Mouse (Mus musculus) liver, adult 2 months (tissue): ENCODE results near the gene Olfr834. TPM values are rescaled to one million over a fixed set of nuclear protein-coding genes. Genes with fewer than 3 reads are reported as not detected.

Source experiments
- DNase-seq: peaks from one replicate; pipeline ENCODE4 v3.0.0-alpha.2; 2011; ENCODE audit warnings: low read depth, low spot score; ENCODE audit errors: extremely low read depth
- H3K27ac ChIP-seq: fragments of 200-500 bp; replicated peaks from 2 replicates; pipeline ENCODE4 v1.5.1; 2012; ENCODE audit warnings: low read depth, mild to moderate bottlenecking, control low read depth, inconsistent platforms, low read length; ENCODE audit not compliant: insufficient read depth
- H3K27me3 ChIP-seq: fragments of 200-500 bp; 2 replicates; pipeline ENCODE4 v1.6.1; 2012; ENCODE audit warnings: mild to moderate bottlenecking, moderate library complexity, low read length, inconsistent platforms; ENCODE audit not compliant: control insufficient read depth, insufficient read depth
- H3K36me3 ChIP-seq: fragments of 200-500 bp; 2 replicates; pipeline ENCODE4 v1.6.1; 2012; ENCODE audit warnings: low read length, inconsistent platforms; ENCODE audit not compliant: control insufficient read depth, insufficient read depth
- H3K4me1 ChIP-seq: fragments of 200-500 bp; 2 replicates; pipeline ENCODE4 v1.6.1; 2011; ENCODE audit warnings: low read length; ENCODE audit not compliant: control insufficient read depth, insufficient read depth
- H3K4me3 ChIP-seq: fragments of 200-500 bp; 2 replicates; pipeline ENCODE4 v1.5.1; 2011; ENCODE audit warnings: low read depth, mild to moderate bottlenecking, control low read depth, low read length, moderate library complexity; ENCODE audit not compliant: insufficient read depth
- H3K79me2 ChIP-seq: fragments of 200-500 bp; 2 replicates; pipeline ENCODE4 v1.6.1; 2012; ENCODE audit warnings: inconsistent platforms, mild to moderate bottlenecking, low read length, moderate library complexity; ENCODE audit not compliant: control insufficient read depth, insufficient read depth
- H3K9ac ChIP-seq: fragments of 200-500 bp; 2 replicates; pipeline ENCODE4 v1.6.1; 2012; ENCODE audit warnings: low read depth, mild to moderate bottlenecking, control low read depth, inconsistent platforms, low read length
- CTCF ChIP-seq: fragments of 200-500 bp; IDR thresholded peaks from 2 replicates; pipeline ENCODE4 v1.5.1; 2011; ENCODE audit warnings: low read depth, low read length, control low read depth
- POLR2A ChIP-seq: fragments of 200-500 bp; IDR thresholded peaks from 2 replicates; pipeline ENCODE4 v1.6.1; 2011; ENCODE audit warnings: low read length, control low read depth; ENCODE audit not compliant: insufficient read depth; ENCODE audit errors: extremely low read depth
- WGBS: fragments of 180-500 bp; shearing (Covaris S2); methylation state at CpG from one replicate; pipeline ENCODE4 v1.1.7; 2018; 5-methylcytosine and 5-hydroxymethylcytosine counted together
- polyA plus RNA-seq: library from polyadenylated mRNA; depleted of rRNA; stranded (reverse); fragments of >200 nt; gene quantifications from 2 replicates; pipeline ENCODE4 v1.2.3, GENCODE M21; 2012; rRNA removed
- total RNA-seq: library from RNA; depleted of rRNA; stranded (reverse); fragments of >200 nt; gene quantifications from 2 replicates; pipeline ENCODE4 v1.2.3, GENCODE M21; 2014; rRNA removed

Olfr834 gene
- total RNA-seq (not detected in 2 replicates), polyA plus RNA-seq (not detected in 2 replicates)

- Histone ChIP-seq H3K79me2 (no peaks in the 10 kb centered on the region), H3K4me3 (no peak within 1 kb of the TSS), H3K27me3 (no peaks in the 10 kb centered on the region), H3K4me1 (no peaks in the 10 kb centered on the region), H3K9ac (no peak within 1 kb of the TSS), H3K36me3 (no peaks in the 10 kb centered on the region), H3K27ac (no peak within 1 kb of the TSS)
- no peak for DNase-seq
- 70% methylated on average over 3 of the region's 3 CpGs for WGBS
- TF ChIP-seq CTCF (no peak), POLR2A (no peak)
Observed at GRCm38 (mm10) chr9:18987690-18988089, at the start of gene Olfr834. Gene Olfr834, plus strand, starts transcription at chr9:18987990.

GRCm38 (mm10) chr9:18962021-18962420 lies 25.8 kb upstream of the Olfr834 start:
- no peaks in the 10 kb centered on the region for H3K36me3 ChIP-seq
- no peak overlapping the region for H3K9ac ChIP-seq
- H3K79me2 ChIP-seq, result no peaks in the 10 kb centered on the region
- H3K27ac ChIP-seq, result no peak overlapping the region
- no peak for DNase-seq
- no peaks in the 10 kb centered on the region for H3K27me3 ChIP-seq
- TF ChIP-seq POLR2A, result no peak
- no peaks in the 10 kb centered on the region for H3K4me1 ChIP-seq
- no peak overlapping the region for H3K4me3 ChIP-seq

DNA sequence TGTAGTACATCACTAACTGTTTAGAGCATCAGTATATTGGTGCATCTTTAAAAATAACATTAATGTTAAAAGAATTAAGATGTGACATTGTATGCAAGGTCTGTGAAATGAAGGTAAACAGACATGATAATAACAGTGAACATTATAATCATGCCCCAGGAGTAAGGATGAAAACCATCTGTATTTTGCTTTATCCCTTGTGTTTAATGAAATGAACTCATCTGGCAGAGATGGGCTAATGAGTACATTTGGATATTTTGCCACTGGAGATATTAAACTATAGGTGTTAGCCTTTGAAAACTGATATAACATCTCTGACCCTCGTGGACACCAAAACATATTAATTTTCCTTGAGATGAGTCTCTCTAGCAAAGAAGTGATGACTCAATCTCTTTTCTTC lies 44.6 kb downstream of the Olfr834 start, which contains the start of gene Olfr835:
Olfr835 (plus strand) TSS at position 301 of the 400 bp plus-strand sequence.
- 28% methylated on average over 1 of the region's 1 CpGs for WGBS
- TF ChIP-seq POLR2A (no peak), CTCF (no peak)
- no peak within 1 kb of the TSS for H3K9ac ChIP-seq

More for the DNA sequence above, 44.6 kb downstream of the Olfr834 start, which contains the start of gene Olfr835:
- Histone ChIP-seq H3K36me3 (no peaks in the 10 kb centered on the region), H3K27me3 (no peaks in the 10 kb centered on the region), H3K27ac (no peak within 1 kb of the TSS), H3K4me1 (no peaks in the 10 kb centered on the region), H3K4me3 (no peak within 1 kb of the TSS), H3K79me2 (no peaks in the 10 kb centered on the region)
- DNase-seq, result no peak

Other genes starting within 250 kb of the Olfr834 start
- not detected in 2 replicates for gene Olfr24, start 224.0 kb upstream of the Olfr834 start, total RNA-seq
- gene Olfr24, start 224.0 kb upstream of the Olfr834 start, polyA plus RNA-seq, result not detected in 2 replicates
- not detected in 2 replicates for gene Olfr828, start 168.5 kb upstream of the Olfr834 start, total RNA-seq
- not detected in 2 replicates for gene Olfr828, start 168.5 kb upstream of the Olfr834 start, polyA plus RNA-seq
- not detected in 2 replicates for gene Olfr829, start 133.1 kb upstream of the Olfr834 start, total RNA-seq
- gene Olfr829, start 133.1 kb upstream of the Olfr834 start, polyA plus RNA-seq, result not detected in 2 replicates
- not detected in 2 replicates for gene Olfr830, start 113.3 kb upstream of the Olfr834 start, total RNA-seq
- gene Olfr830, start 113.3 kb upstream of the Olfr834 start, polyA plus RNA-seq, result not detected in 2 replicates
- not detected in 2 replicates for gene Olfr832, start 50.9 kb upstream of the Olfr834 start, total RNA-seq
- gene Olfr832, start 50.9 kb upstream of the Olfr834 start, polyA plus RNA-seq, result not detected in 2 replicates
- not detected in 2 replicates for gene Olfr835, start 44.7 kb downstream of the Olfr834 start, total RNA-seq
- gene Olfr835, start 44.7 kb downstream of the Olfr834 start, polyA plus RNA-seq, result not detected in 2 replicates
- not detected in 2 replicates for gene Olfr836, start 132.4 kb downstream of the Olfr834 start, total RNA-seq
- gene Olfr836, start 132.4 kb downstream of the Olfr834 start, polyA plus RNA-seq, result not detected in 2 replicates
- not detected in 2 replicates for gene Olfr837, start 148.3 kb downstream of the Olfr834 start, total RNA-seq
- not detected in 2 replicates for gene Olfr837, start 148.3 kb downstream of the Olfr834 start, polyA plus RNA-seq
- under 0.01 TPM in 1 of 2 replicates, not detected in the other for gene Olfr839-ps1, start 189.3 kb downstream of the Olfr834 start, total RNA-seq
- not detected in 2 replicates for gene Olfr839-ps1, start 189.3 kb downstream of the Olfr834 start, polyA plus RNA-seq